Mouse (Mus musculus) ES-E14 (cell line): ENCODE measurements at regions not wholly inside any gene's neighbourhood (a gene's known extent, or its start where the extent isn't known, plus 50 kb on each side); places are given as distances from the start of the nearest gene placed in this dataset.
"Not testable (repeated sequence)": the region's sequence is repeated elsewhere in the genome, so short reads cannot be mapped to it uniquely, and the experiment has no call there.

ENCODE experiments used
- DNase-seq: peaks from one replicate; pipeline ENCODE4 v3.0.0-alpha.2; 2013; ENCODE audit warnings: low read depth, low spot score
- H3K27ac ChIP-seq: 2 replicates; pipeline ENCODE4 v1.5.1; 2012; ENCODE audit warnings: low read depth, mild to moderate bottlenecking, low read length, moderate library complexity, mixed read lengths; ENCODE audit not compliant: poor library complexity, insufficient read depth, severe bottlenecking
- H3K36me3 ChIP-seq: 2 replicates; pipeline ENCODE4 v1.6.1; 2012; ENCODE audit warnings: mild to moderate bottlenecking, low read length, moderate library complexity, mixed read lengths; ENCODE audit not compliant: control insufficient read depth, poor library complexity, insufficient read depth, severe bottlenecking
- H3K4me1 ChIP-seq, 2 experiments: fragments of 150-350 bp in 1 of 2; sonication (generic) in 1 of 2; 2 replicates each; pipeline ENCODE4 v1.6.1; 2012; ENCODE audit warnings: low read length in 2 of 2, mild to moderate bottlenecking in 1 of 2, mixed read lengths in 1 of 2; ENCODE audit not compliant: control insufficient read depth in 2 of 2, insufficient read depth in 2 of 2, poor library complexity in 1 of 2
- H3K4me3 ChIP-seq, 2 experiments: fragments of 150-350 bp in 1 of 2; sonication (generic) in 1 of 2; 2 replicates each; pipeline ENCODE4 v1.5.1; 2012; ENCODE audit warnings: low read length in 2 of 2, low read depth in 1 of 2, mild to moderate bottlenecking in 1 of 2, mixed read lengths in 1 of 2; ENCODE audit not compliant: insufficient read depth in 1 of 2, poor library complexity in 1 of 2, severe bottlenecking in 1 of 2
- H3K9ac ChIP-seq: 2 replicates; pipeline ENCODE4 v1.6.1; 2012; ENCODE audit warnings: low read depth, mild to moderate bottlenecking, low read length, mixed read lengths; ENCODE audit not compliant: poor library complexity, insufficient read depth, severe bottlenecking
- H3K9me3 ChIP-seq: fragments of 150-350 bp; sonication (generic); 2 replicates; pipeline ENCODE4 v1.6.1; 2012; ENCODE audit warnings: low read depth, mild to moderate bottlenecking, low read length; ENCODE audit not compliant: control insufficient read depth, insufficient read depth
- CHD2 ChIP-seq: IDR thresholded peaks from 2 replicates; pipeline ENCODE4 v1.6.1; 2014; ENCODE audit warnings: mild to moderate bottlenecking, low read depth, low read length, inconsistent platforms
- HCFC1 ChIP-seq: IDR thresholded peaks from 2 replicates; pipeline ENCODE4 v1.6.1; 2012; ENCODE audit warnings: low read length, inconsistent platforms, borderline replicate concordance; ENCODE audit not compliant: insufficient read depth
- MAFK ChIP-seq: IDR thresholded peaks from 2 replicates; pipeline ENCODE4 v1.6.1; 2014; ENCODE audit warnings: mild to moderate bottlenecking, low read depth, low read length, inconsistent platforms; ENCODE audit not compliant: insufficient read depth
- ZC3H11A ChIP-seq: IDR thresholded peaks from 2 replicates; pipeline ENCODE4 v1.6.1; 2012; ENCODE audit warnings: low read depth, mild to moderate bottlenecking, inconsistent platforms, low read length, borderline replicate concordance
- ZNF384 ChIP-seq: IDR thresholded peaks from 2 replicates; pipeline ENCODE4 v1.6.1; 2012; ENCODE audit warnings: low read depth, low read length, inconsistent platforms
- in situ Hi-C, 2 experiments: fragments of 600-800 bp; cut with MboI; formaldehyde crosslinking; loops; one replicate each; pipeline ENCODE4 v1.15.1; 2025; ENCODE audit warnings: low sequenced_read_pairs in 2 of 2, inconsistent platforms in 1 of 2; ENCODE audit not compliant: unreplicated experiment in 2 of 2

DNA sequence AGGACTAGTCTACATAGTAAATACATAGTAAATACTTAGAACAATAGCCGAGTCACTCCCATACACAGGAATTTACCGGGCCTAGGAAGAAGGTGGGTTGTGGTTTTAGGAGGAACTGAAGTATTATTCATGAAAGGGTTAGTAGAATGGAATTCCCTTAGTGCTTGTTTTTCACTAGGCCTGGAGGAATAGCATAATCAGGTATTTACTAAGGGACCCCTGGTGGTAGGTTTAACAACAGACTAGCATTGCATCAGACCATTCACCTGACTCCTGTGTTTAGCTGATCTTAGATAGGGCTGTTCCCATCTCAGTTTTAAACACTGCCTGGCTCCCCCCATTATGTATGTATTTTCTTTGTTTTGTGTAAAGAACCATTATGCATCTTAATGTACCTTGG, 339.0 kb downstream of the Dync2h1 start:
- H3K9ac ChIP-seq, H3K36me3 ChIP-seq, DNase-seq, in situ Hi-C loops, H3K27ac ChIP-seq, H3K9me3 ChIP-seq, H3K4me1 ChIP-seq, H3K4me3 ChIP-seq: not testable (repeated sequence)

GRCm38 (mm10) chr9:6834936-6835335, 349.3 kb downstream of the Dync2h1 start:
- not testable (repeated sequence) for H3K9me3 ChIP-seq, H3K27ac ChIP-seq, DNase-seq

GRCm38 (mm10) chr9:6834470-6834869, 349.8 kb downstream of the Dync2h1 start:
- Histone ChIP-seq H3K27ac (no peak overlapping the region), H3K9ac (no peak overlapping the region), H3K36me3 (no peaks in the 10 kb centered on the region), H3K9me3 (peaks cover 2% of the 10 kb centered on the region; the same call in 1 of the 2 replicates), H3K4me1 (no peaks in the 10 kb centered on the region; a peak in 1 of 4 replicates), H3K4me3 (no peak overlapping the region)
- TF ChIP-seq ZNF384, result no peak
- no peak for TF ChIP-seq MAFK
- TF ChIP-seq ZC3H11A, result no peak
- no peak for TF ChIP-seq HCFC1
- TF ChIP-seq CHD2, result no peak
- DNase-seq, result no peak
- in situ Hi-C loops, result no loop called here

More at GRCm38 (mm10) chr9:6834936-6835335, 349.3 kb downstream of the Dync2h1 start:
- H3K4me3 ChIP-seq, in situ Hi-C loops, H3K9ac ChIP-seq, H3K36me3 ChIP-seq, H3K4me1 ChIP-seq: not testable (repeated sequence)

DNA sequence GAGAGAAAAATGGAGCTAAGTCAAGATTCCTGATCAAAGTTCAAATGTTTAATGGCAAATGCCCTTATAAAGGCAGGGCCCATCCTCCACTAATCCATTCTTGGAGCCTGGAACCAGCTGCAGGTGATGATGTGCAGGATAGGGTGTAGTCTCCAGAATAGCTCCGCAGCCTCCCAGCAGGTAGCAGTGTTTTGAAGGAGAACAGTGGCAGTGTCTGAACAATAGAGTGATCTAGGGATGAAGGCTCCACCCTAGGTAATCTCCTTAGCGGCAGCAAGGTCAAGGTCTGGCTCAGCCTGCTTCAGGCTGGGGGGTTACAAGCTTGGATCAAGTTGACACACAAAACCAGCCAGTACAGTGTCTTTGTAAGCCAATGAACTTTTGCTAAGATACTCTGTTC, 351.4 kb downstream of the Dync2h1 start:
- Histone ChIP-seq H3K9me3 (peaks cover 2% of the 10 kb centered on the region; the same call in 1 of the 2 replicates), H3K9ac (no peak overlapping the region), H3K36me3 (no peaks in the 10 kb centered on the region), H3K27ac (peak overlapping the region; percentile 51; the same call in 1 of the 2 replicates), H3K4me3 (no peak overlapping the region), H3K4me1 (no peaks in the 10 kb centered on the region; a peak in 1 of 4 replicates)
- DNase-seq, result no peak
- TF ChIP-seq CHD2, result no peak
- TF ChIP-seq ZNF384, result no peak
- no peak for TF ChIP-seq HCFC1
- TF ChIP-seq MAFK, result no peak
- TF ChIP-seq ZC3H11A, result no peak
- in situ Hi-C loops, result no loop called here

DNA sequence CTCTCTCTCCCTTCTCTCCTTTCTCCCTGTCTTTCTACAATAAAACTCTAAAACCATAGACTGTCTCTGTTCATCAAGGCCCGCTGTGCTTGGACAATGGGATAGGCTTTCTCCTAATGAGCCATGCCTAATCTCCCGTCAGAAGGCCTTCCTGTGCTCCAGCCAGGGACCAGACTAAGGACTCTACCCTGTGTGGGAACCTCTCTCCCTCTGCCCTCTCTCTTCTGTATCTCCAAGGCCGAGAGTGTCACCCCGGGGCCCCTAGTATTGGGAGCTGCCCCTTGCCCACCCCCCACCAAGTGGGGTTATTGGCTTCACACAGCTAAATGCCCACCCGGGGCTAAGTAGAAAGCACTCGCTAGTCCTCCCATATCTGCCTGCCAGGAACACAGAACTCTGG, 352.6 kb downstream of the Dync2h1 start:
- H3K4me1 ChIP-seq, H3K27ac ChIP-seq, H3K9ac ChIP-seq, H3K36me3 ChIP-seq, in situ Hi-C loops, DNase-seq, H3K4me3 ChIP-seq, H3K9me3 ChIP-seq: not testable (repeated sequence)
